Mouse (Mus musculus) liver, adult 2 months (tissue): ENCODE results near the gene Bptf.

ENCODE experiments used
- CTCF ChIP-seq: fragments of 200-500 bp; IDR thresholded peaks from 2 replicates; pipeline ENCODE4 v1.5.1; 2011; ENCODE audit warnings: low read depth, low read length, control low read depth
- POLR2A ChIP-seq: fragments of 200-500 bp; IDR thresholded peaks from 2 replicates; pipeline ENCODE4 v1.6.1; 2011; ENCODE audit warnings: low read length, control low read depth; ENCODE audit not compliant: insufficient read depth; ENCODE audit errors: extremely low read depth

DNA sequence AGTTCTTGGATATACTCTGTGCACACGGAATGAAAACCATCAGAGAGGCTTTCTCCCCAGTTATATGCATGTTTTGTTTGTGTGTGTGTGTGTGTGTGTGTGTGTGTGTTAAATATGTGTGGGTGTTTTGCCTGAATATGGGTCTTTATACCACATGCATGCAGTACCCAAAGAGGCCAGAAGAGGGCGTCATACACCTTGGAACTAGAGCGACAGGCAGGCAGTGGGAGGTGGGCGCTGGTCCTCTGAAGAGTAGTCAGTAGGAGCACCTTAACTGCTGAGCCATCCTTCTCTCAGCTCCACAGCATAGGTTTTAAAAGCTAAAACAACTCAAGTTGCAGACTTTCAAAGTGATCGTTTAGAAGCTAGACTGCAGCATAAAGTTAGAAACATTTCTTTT is 26.7 kb downstream of the Bptf start:
- peak; percentile 90 for TF ChIP-seq CTCF
- no peak for TF ChIP-seq POLR2A
